Mouse (Mus musculus) neural tube, embryonic 14.5 days (tissue): ENCODE data around the gene Styx. TPM values are rescaled to one million over a fixed set of nuclear protein-coding genes. Genes with fewer than 3 reads are reported as not detected.
A peak's percentile ranks its signal among the peaks of the same experiment; 100 is the strongest.

Source experiments
- ATAC-seq: fragments of 200-750 bp; cut with Nextera tagmentation; 2 replicates; pipeline ENCODE4 v1.8.0; 2017; ENCODE audit warnings: low read depth, mild to moderate bottlenecking, moderate TSS enrichment, moderate library complexity
- H3K27ac ChIP-seq: fragments of 300-500 bp; sonication (generic); 2 replicates; pipeline ENCODE4 v1.5.1; 2014; ENCODE audit warnings: low read depth, mild to moderate bottlenecking, control low read depth, low read length, moderate library complexity, mixed read lengths
- H3K27me3 ChIP-seq: fragments of 300-500 bp; sonication (generic); 2 replicates; pipeline ENCODE4 v1.6.1; 2014; ENCODE audit warnings: low read length; ENCODE audit not compliant: control insufficient read depth, insufficient read depth
- H3K36me3 ChIP-seq: fragments of 300-500 bp; sonication (generic); 2 replicates; pipeline ENCODE4 v1.6.1; 2014; ENCODE audit warnings: low read length, mixed read lengths; ENCODE audit not compliant: control insufficient read depth, insufficient read depth
- H3K4me1 ChIP-seq: fragments of 300-500 bp; sonication (generic); 2 replicates; pipeline ENCODE4 v1.6.1; 2014; ENCODE audit warnings: low read length; ENCODE audit not compliant: control insufficient read depth, insufficient read depth
- H3K4me2 ChIP-seq: fragments of 300-500 bp; sonication (generic); 2 replicates; pipeline ENCODE4 v1.6.1; 2014; ENCODE audit warnings: mild to moderate bottlenecking, low read depth, low read length, control low read depth
- H3K4me3 ChIP-seq: fragments of 300-500 bp; sonication (generic); 2 replicates; pipeline ENCODE4 v1.5.1; 2014; ENCODE audit warnings: low read depth, low read length, control low read depth, mixed read lengths
- H3K9ac ChIP-seq: fragments of 300-500 bp; sonication (generic); replicated peaks from 2 replicates; pipeline ENCODE4 v1.6.1; 2014; ENCODE audit warnings: low read depth, mild to moderate bottlenecking, control low read depth, low read length, mixed read lengths
- H3K9me3 ChIP-seq: fragments of 300-500 bp; sonication (generic); 2 replicates; pipeline ENCODE4 v1.6.1; 2016; ENCODE audit warnings: low read length; ENCODE audit not compliant: control insufficient read depth
- WGBS: fragments of 180-500 bp; shearing (Covaris S2); extraction: QIAGEN DNeasy Blood & Tissue Kit; methylation state at CpG from one replicate; pipeline ENCODE4 v1.1.7; 2014; 5-methylcytosine and 5-hydroxymethylcytosine counted together
- polyA plus RNA-seq: library from polyadenylated mRNA; unstranded; fragments of >200 nt; fragmentation: Nextera tagmentation; extraction: Ambion mirVana; gene quantifications from 2 replicates; pipeline ENCODE4 v1.2.1, GENCODE M21; 2014

Gene Styx
- polyA plus RNA-seq, 1 experiment from 2014 or later, result 74.1 TPM

DNA sequence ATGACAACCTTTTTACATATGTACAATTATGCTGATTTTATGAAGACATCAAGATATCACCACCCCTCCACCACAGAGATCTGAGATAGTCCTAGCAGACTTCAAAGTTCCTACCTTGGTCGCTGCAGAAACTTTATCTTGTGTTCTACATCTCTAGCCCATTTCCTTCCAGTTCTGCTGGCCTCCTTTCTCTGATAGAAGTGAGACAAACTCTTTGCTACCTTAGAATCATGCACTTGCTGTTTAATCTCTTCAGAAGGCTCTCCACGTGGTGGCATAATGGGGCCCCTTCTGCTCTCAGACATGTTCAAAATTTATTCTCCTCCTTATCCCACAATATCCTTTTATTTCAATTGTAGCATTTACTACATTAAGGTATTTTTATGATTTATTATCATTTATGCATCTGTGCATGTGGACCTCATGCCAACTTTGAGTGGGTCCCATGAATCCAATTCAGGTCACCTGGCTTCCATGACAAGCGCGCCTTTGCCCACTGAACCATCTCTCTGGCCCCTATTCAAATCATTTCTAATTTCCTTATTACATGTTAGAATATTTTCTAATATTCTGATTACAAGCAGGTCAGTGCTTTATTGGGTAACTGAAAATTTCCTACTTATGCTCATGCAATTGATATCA, 22.7 kb upstream of the Styx start:
- Histone ChIP-seq H3K4me3 (no peak overlapping the region), H3K9me3 (no peaks in the 10 kb centered on the region), H3K27me3 (no peaks in the 10 kb centered on the region; the same call in 1 of the 2 replicates), H3K4me2 (no peak overlapping the region), H3K9ac (no peak overlapping the region), H3K4me1 (peaks cover 5% of the 10 kb centered on the region; the same call in 1 of the 2 replicates), H3K27ac (no peak overlapping the region), H3K36me3 (peaks cover 10% of the 10 kb centered on the region; the same call in 1 of the 2 replicates)
- WGBS, result 88% methylated on average over 4 of the region's 4 CpGs
- no peak for ATAC-seq

DNA sequence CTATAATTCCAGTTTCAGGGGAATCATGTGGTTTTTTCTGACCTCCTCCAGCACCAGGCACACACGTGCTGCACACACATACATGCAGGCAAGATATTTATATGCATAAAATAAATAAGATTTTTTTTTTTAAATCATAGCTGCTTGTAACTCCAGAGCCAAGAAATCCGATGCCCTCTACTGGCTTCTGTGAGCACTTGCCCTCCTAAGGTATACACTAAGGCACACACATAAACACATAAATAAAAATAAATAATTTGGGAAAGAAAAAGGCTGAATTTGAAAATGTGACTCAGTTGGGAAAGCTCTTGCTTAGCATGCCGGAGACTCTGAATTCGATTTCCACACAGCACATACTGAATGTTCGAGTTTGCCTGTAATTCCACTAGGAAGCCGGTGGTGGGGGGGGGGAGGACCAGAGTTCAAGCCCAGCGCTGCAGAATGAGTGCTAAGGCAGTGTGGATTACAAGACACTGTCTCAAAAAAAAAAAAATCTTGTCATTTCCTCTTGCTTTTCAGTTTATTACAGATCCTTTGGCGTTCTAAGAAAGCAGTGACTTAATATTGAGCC, 21.8 kb upstream of the Styx start:
- Histone ChIP-seq H3K27me3 (no peaks in the 10 kb centered on the region; the same call in 1 of the 2 replicates), H3K36me3 (peaks cover 10% of the 10 kb centered on the region; the same call in 1 of the 2 replicates), H3K4me1 (peaks cover 5% of the 10 kb centered on the region; the same call in 1 of the 2 replicates), H3K27ac (peak overlapping the region; percentile 30; the same call in 1 of the 2 replicates), H3K4me2 (peak overlapping the region; percentile 44), H3K9ac (no peak overlapping the region), H3K9me3 (no peaks in the 10 kb centered on the region), H3K4me3 (peak overlapping the region; percentile 89)
- ATAC-seq, result peak; percentile 38
- 13% methylated on average over 8 of the region's 8 CpGs for WGBS

DNA sequence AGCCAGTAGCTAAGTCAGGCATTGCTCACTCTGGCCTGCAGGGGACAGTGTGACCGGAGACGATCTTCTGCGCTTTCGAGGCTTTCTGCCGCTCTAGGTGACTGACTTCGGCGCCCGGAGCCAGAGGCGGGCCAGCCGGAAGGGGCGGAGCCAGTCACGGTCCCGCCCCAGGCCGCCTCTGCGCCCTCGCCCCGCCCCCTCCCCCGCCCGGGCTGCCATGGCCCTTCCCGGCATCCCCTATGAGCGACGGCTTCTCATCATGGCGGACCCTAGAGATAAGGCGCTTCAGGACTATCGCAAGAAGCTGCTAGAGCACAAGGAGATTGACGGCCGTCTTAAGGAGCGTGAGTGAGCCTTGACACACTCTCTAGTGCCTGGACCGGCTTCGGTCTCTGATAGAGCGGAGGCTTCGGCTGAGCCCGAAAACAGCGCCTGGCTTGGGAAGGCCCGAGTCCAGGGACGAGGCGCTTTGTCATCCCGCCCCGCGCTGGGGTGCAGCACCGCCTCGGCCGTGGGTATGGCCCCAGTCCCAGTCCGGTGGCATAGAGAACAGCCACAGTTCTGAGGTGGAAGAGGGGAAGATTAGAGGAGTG, 21.2 kb upstream of the Styx start, which contains the start of gene Psmc6:
Gene Psmc6 (plus strand): TSS at position 200 of the 593 bp plus-strand sequence.
- Histone ChIP-seq H3K27ac (peak within 1 kb of the TSS; percentile 91), H3K9ac (peak within 1 kb of the TSS; percentile 91), H3K27me3 (no peaks in the 10 kb centered on the region; the same call in 1 of the 2 replicates), H3K36me3 (peaks cover 12% of the 10 kb centered on the region; the same call in 1 of the 2 replicates), H3K9me3 (no peaks in the 10 kb centered on the region), H3K4me2 (peak within 1 kb of the TSS; percentile 67), H3K4me1 (peaks cover 5% of the 10 kb centered on the region; the same call in 1 of the 2 replicates), H3K4me3 (peak within 1 kb of the TSS; percentile 89)
- under 1% methylated on average over 44 of the region's 44 CpGs for whole genome bisulfite sequencing
- peak; percentile 97 for ATAC-seq

DNA sequence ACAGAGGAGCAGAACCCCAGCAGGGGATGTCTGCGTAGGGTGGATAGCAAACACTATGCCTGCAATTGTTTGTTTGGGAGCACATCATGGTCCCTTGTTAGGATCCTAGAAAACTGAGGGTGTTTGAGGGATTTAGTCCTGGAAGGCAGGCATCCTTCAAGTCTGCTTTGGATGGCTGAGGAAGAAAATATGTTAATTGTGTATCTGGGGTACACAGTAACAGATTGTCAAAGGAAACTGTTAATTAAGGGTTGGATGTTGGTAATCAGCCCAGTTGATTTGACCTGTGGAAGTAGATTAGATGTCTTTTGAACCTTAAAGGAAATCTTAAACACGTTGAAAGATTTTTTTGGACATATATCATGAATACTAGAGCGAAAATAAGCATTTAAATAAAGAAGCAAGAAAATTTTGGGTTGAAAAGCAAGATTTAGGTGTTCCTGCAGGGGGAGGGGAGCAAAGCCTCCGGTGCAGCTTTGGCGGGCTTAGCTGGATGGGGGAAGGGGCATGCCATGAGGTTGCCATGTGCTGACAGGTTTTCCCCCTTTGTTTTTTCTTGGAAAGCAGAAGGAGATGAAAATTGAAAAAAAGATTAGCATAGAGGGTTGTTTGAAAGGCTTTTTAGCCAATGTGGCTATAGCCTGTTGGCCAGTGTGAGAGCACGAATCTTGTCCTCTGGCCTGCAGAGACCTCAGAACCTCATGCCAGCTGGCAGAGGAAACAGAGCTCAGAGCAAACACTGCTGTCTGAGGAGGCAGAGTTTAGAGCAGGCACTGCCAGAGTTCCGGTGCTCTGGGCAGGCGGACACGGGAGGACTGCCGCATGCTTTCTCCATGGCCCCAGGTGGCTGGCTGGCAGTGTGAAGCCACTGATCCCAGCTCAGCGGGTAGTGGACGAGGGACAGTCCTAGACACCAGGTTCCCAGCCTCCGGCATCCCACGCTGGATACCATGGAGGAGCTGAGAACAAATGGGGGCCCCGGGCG, 13.6 kb downstream of the Styx start:
- Histone ChIP-seq H3K27me3 (no peaks in the 10 kb centered on the region), H3K4me2 (no peak overlapping the region), H3K27ac (no peak overlapping the region), H3K36me3 (peaks cover 7% of the 10 kb centered on the region; the same call in 1 of the 2 replicates), H3K9me3 (no peaks in the 10 kb centered on the region), H3K4me3 (no peak overlapping the region), H3K4me1 (no peaks in the 10 kb centered on the region), H3K9ac (no peak overlapping the region)
- peak; percentile 11; the same call in 1 of the 2 replicates for ATAC-seq
- 79% methylated on average over 16 of the region's 16 CpGs for WGBS

GRCm38 (mm10) chr14:45365196-45365587, 14.3 kb downstream of the Styx start:
- peak; percentile 11; the same call in 1 of the 2 replicates for ATAC-seq
- peaks cover 12% of the 10 kb centered on the region; the same call in 1 of the 2 replicates for H3K36me3 ChIP-seq
- no peak overlapping the region for H3K27ac ChIP-seq
- no peaks in the 10 kb centered on the region for H3K9me3 ChIP-seq
- H3K4me1 ChIP-seq, result no peaks in the 10 kb centered on the region
- WGBS, result 89% methylated on average over 6 of the region's 6 CpGs
- H3K4me3 ChIP-seq, result no peak overlapping the region
- H3K9ac ChIP-seq, result no peak overlapping the region
- no peak overlapping the region for H3K4me2 ChIP-seq
- no peaks in the 10 kb centered on the region for H3K27me3 ChIP-seq

DNA sequence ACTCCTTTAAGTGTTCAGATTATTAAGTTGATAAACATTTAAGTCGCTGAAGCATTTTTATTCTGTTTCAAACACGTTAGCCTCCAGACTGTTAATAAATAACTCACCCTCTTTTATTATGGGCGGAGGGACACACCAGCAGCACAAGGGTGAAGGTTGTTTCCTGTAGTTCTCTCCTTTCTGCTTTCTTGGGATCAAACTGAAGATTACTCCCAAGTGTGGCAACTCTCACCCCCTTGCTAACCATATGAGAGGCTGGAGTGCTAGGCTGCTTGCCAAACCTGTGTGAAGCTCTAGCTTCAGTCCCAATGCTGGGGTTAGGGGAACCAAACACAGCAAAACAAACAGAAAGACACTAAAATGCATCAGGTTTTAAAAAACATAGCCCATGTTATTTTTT, 27.9 kb downstream of the Styx start:
- no peaks in the 10 kb centered on the region for H3K9me3 ChIP-seq
- H3K27me3 ChIP-seq, result no peaks in the 10 kb centered on the region
- H3K36me3 ChIP-seq, result peaks cover 22% of the 10 kb centered on the region
- no peak overlapping the region for H3K9ac ChIP-seq
- no peak for ATAC-seq
- no peak overlapping the region for H3K27ac ChIP-seq
- H3K4me1 ChIP-seq, result no peaks in the 10 kb centered on the region
- H3K4me3 ChIP-seq, result no peak overlapping the region
- H3K4me2 ChIP-seq, result no peak overlapping the region
- 79% methylated on average over 3 of the region's 3 CpGs for WGBS

DNA sequence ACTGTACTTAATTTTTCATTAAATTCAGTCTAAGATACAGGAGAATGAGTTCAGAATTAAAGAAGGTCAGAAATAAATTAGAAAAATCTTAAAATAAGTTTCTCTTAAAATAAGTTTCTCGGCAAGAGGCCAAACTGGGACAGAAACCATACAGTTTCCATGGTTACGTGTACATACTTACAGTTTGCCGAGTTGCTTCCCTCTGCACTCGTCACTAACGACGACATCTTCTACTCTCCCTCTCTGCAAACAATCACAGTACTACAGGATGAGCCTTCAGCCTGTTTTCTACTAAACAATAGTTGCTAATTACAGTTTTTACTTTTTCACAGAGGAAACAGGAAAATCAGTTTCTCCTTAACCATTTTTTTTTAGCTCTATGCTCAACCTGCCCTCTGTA, 29.9 kb downstream of the Styx start:
- 85% methylated on average over 6 of the region's 6 CpGs for WGBS
- Histone ChIP-seq H3K4me1 (no peaks in the 10 kb centered on the region), H3K9ac (no peak overlapping the region), H3K9me3 (no peaks in the 10 kb centered on the region), H3K36me3 (peaks cover 22% of the 10 kb centered on the region), H3K4me2 (no peak overlapping the region), H3K27ac (no peak overlapping the region), H3K27me3 (no peaks in the 10 kb centered on the region), H3K4me3 (no peak overlapping the region)
- no peak for ATAC-seq

DNA sequence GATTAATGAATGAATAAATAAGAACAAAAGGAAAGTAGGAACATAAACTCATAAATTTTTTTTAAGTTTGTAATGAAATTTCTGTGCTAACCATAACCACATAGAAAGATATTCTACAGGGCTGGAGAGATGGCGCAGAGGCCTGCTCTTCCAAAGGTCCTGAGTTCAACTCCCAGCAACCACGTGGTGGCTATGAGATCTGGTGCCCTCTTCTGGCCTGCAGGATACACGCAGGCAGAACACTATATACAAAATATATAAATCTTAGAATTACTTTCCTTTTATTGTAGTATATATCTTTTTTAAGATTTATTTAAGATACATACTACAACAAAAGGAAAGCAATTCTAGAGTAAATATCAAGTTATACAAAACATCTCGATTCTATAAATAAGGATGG, 32.0 kb downstream of the Styx start:
- 79% methylated on average over 4 of the region's 4 CpGs for WGBS
- Histone ChIP-seq H3K36me3 (peaks cover 22% of the 10 kb centered on the region), H3K9ac (no peak overlapping the region), H3K4me3 (no peak overlapping the region), H3K4me1 (peaks cover 3% of the 10 kb centered on the region; the same call in 1 of the 2 replicates), H3K27ac (no peak overlapping the region), H3K4me2 (no peak overlapping the region), H3K27me3 (no peaks in the 10 kb centered on the region), H3K9me3 (no peaks in the 10 kb centered on the region)
- ATAC-seq, result no peak
